Mouse (Mus musculus) E14TG2a.4 (cell line): ENCODE results near the gene Fbxo21.

Source experiments
- CTCF ChIP-seq: conservative IDR thresholded peaks from 2 replicates; pipeline ENCODE4 v1.5.1; 2014; ENCODE audit warnings: low read length
- NANOG ChIP-seq: IDR thresholded peaks from 2 replicates; pipeline ENCODE4 v1.6.1; 2014; ENCODE audit warnings: borderline replicate concordance, low read length, mixed read lengths

- TF ChIP-seq CTCF (no peak), NANOG (no peak)
Observed at GRCm38 (mm10) chr5:117939402-117939801, 37.1 kb upstream of the Fbxo21 start.
